Mouse (Mus musculus) gonadal fat pad, adult 2 months (tissue): ENCODE measurements around the gene Ankzf1. TPM values are rescaled to one million over a fixed set of nuclear protein-coding genes. Genes with fewer than 3 reads are reported as not detected.

ENCODE experiments used
- DNase-seq: peaks from one replicate; pipeline ENCODE4 v3.0.0-alpha.2; 2012; ENCODE audit warnings: low read depth
- polyA plus RNA-seq: library from polyadenylated mRNA; depleted of rRNA; stranded (reverse); fragments of >200 nt; gene quantifications from 2 replicates; pipeline ENCODE4 v1.2.3, GENCODE M21; 2012

Gene Ankzf1
- polyA plus RNA-seq, 1 experiment: 25.6 TPM

DNA sequence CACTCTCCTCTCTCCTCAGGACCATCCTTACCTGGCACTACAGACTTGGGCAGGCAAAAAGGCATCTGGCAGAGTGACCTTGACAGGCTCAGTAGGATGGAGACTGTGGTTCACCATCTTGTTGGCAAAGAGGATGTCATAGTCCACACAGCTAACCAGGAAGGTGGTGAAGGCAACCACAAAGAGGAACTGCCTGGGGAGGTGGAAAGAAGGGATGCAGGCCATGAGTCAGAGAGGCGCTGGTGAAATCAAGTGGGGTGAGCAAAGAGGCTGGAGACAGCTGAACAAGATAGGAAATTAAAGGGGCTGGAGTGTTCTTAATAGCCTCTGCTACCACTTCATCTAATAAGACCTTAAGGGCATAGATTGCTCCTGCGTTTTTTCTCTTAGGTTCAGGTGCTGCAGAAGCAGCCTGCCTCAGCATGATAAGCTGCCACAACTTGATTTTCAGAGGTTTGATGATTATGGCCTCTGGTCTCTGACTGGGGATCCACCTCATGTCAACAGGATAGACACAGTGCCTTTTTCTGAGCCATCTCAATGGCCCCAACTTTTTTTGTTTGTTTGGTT, 4.0 kb upstream of the Ankzf1 start:
- DNase-seq: no peak

DNA sequence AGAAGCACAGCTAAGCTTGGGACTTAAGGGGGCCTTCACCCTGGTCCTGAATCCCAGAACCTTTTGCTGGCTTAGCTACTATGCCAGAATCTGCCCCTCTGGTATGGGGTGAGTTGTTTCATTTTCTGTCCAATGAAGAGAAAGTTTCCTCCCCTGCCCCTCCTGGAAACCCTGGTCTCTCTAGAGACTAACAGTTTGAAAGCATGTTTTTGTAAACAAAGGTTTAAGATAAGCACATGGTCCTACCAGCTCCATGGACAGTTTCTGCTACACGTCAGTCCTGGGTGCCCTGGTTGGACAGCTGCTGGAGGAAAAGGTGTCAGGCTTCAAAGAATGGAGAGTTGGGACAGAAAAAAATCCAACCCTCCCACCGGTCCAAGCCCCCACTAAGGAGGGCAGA, 1.4 kb upstream of the Ankzf1 start:
- DNase-seq: no peak

DNA sequence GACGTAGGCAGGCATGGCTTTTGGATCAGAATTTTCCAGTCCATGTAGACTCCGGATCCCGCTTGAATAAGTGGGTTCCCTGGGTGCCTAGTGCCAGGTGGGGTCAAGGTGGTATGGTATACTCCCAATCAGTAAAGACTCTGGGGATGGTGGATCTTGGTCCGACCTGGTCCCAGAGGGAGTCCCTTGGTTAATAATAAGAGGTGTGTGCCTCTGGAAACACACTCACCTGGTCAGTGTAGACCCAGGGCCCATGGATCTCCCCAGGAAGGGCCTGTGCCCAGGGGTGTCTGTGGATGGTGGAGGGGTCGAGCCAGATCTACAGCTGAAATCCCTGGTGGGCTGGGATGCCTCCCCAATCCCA, 711 bp upstream of the Ankzf1 start:
- DNase-seq: no peak

DNA sequence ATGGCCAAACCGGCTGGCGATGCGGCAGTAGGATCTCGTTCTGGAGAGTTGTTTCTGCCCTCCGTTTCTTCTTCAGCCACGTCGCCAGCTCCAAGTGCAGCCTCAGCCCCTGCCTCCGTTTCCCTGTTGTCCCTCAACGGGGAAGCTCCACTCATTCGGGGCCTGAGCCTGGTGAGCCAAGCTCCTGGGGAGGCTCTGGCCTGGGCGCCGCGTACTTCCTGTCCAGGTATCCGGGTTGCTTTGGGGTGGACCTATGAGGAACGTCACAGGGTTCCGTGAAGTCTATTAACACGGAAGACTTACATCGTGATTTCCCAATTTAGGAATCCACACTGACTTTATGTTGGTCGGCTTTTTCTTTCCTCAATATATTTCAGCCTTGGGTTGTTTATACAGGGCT, 501 bp downstream of the Ankzf1 start:
- DNase-seq: no peak

GRCm38 (mm10) chr1:75201236-75201635, 9.3 kb downstream of the Ankzf1 start:
- no peak for DNase-seq

DNA sequence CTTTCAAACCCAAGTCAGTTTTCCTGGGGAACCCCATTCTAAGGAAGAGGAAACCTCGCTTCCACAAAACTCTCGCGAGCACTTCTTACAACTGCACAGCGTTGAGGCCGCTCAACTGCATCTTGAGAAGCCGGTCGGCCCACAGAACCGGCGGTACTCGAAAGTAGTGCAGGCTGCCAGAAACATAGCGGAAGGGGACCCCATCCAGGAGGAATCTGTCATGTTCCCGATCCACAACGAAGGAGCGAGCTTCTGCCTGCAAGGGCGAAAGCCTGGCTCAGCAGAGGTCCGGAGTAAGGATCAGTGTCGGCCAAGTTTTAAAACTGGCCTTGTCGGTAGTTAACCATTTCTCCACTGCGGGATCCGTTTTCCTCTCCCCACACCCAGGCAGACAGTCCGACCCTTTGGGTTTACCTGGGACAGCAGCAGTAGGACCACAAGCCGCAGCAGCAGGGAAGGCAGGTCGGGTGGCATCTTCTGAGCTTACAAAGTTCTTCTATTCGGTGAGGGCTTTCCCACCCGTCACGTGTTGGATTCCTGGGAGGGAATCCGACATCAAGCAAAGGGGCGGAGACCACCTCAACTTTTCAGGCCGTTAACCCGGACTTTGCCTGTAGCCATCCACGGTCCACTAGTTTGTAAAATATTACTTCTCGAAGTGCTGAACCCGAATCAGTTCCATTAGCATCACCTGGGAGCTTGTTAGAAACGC, 17.2 kb downstream of the Ankzf1 start:
- no peak for DNase-seq

DNA sequence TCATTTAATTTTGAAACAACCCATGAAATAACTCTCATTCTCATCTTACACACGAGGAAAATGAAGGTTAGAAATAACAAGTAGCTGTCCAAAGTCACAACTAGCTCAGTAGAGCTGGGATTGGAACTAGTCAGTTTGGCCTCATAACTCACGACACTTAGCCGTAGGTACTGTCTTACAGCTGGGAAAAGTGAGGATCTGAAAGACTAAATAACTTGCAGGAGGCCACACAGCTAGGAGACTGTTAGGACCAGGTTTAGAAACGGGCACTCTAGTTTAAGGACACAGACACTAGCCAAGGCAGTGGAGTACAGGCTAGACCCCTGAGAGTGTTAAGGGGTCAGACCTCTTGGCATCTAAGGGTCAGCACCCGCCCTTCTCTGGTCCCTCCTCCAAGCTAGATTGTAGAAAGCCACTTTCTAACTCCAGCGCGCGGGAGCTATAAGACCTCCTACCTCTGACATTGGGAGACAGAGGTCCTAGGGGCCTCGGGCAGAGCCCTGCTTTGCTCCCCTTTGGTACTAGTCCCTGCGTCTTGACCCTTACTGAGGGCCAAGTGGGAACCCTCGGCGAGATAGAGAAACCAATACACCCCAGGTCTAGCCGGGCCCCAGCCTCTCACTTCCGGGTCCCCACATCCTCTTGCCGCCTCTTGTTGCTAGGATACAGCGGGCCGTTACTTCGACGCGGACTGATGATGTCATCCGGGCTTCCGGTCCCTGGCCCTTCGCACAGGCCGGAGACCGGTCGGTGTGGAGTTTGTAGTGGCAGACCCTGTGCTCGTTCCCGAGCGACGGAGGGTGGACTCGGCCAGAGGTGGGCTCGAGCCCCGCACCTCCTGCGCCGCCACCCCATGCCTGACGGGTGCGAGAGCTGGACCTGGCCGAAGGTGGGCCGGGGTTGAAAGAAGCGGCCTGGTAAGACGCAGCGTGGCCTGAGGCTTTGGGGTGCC, 18.5 kb downstream of the Ankzf1 start, which contains the start of the genes Glb1l and Stk16:
Glb1l (minus strand) TSS at position 678 of the 952 bp plus-strand sequence.
Stk16 (plus strand) TSS at position 703 of the 952 bp plus-strand sequence.
- DNase-seq: no peak

DNA sequence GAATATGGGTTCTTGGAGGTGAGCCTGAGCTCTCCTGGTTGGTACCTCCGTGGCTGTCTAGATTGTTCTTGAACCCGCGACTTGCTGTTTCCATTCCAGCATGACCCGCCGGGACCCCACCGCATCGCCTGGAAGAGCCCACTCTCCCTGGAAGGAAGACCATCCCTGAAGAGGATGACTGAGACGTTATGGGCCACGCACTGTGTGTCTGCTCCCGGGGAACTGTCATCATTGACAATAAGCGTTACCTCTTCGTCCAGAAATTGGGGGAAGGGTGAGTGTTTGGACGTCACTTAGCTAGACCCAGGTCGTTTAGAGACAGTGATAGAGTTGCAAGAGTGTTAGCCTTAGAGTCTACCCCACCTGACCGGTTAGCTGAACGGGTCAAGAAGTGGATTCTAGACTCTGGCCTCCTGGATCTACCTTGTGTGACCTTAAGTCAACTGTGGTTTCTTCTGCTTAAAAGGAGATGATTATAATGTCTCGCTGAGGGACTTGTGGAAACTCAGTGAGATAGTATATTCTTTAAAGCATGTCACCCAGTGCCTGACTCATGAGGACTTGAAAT, 19.3 kb downstream of the Ankzf1 start:
- DNase-seq: no peak

DNA sequence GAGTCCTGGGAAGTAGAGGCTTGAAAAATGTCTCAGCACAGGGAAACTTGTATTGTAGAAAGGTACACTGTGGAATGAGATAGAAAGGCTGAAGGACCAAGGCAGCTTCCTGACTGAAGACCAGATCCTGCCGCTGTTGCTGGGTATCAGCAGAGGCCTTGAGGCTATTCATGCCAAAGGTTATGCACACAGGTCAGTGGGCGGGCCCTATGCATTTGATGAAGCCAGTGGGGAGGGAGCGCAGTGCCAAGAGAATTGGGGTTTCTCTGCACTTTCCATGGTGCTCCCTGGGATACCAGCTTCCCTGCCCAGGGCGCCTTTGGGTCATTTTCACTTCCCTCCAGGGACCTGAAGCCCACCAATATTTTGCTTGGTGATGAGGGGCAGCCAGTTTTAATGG, 20.6 kb downstream of the Ankzf1 start:
- DNase-seq: no peak

DNA sequence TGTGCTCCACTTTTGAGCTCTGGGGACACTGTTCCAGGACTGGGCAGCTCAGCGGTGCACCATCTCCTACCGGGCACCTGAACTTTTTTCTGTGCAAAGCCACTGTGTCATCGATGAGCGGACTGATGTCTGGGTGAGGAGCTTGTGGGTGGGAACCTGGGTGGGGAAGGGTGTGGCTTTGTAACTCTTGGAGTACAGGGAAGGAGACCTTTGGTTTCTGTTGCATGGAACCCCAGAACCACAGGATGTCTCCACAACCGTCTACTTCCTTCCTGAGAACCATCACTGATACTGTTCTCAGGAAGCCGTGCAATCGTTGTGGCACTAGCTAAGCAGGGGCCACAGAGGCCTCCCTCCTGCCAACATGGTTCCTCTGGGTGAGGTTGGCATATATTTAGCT, 21.1 kb downstream of the Ankzf1 start:
- DNase-seq: no peak

DNA sequence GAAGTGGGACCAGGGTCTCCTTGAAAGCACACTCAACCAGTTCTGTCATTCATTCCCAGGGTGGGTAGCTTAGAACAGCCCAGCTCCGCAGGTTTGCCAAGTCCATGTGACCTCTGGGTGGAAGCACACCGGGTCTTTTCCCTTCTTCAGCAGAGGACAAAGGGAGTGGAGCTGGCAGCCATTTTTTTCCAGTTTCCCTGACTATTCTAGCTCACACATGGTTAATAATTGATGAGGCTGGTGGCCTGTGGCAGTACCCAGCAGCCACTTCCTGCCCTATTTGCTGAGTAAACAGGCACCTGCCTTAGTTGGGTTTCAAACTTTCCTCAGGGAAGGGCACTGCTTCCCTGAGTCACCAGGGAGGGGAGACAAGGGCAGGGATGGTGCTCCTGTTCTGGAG, 22.5 kb downstream of the Ankzf1 start:
- no peak for DNase-seq

DNA sequence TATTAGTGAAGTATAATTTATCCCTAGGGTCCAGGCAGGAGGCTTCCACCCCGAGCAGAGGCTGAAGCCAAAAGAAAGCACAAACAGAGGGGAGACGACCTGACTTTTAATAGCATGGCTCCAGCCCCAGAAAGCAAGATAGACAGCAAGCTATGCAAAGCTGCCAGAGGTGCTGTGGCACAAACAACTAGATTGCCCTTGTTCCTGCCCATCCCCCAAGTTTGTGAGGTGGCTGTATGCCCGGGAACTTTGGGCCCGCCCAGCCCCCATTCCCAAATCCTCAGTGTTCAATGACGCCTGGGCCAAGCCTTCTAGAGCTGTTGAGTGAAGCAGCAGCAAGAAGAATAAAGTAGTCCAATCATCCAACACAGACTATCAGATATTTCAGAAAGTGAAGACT, 22.9 kb downstream of the Ankzf1 start:
- DNase-seq: no peak

DNA sequence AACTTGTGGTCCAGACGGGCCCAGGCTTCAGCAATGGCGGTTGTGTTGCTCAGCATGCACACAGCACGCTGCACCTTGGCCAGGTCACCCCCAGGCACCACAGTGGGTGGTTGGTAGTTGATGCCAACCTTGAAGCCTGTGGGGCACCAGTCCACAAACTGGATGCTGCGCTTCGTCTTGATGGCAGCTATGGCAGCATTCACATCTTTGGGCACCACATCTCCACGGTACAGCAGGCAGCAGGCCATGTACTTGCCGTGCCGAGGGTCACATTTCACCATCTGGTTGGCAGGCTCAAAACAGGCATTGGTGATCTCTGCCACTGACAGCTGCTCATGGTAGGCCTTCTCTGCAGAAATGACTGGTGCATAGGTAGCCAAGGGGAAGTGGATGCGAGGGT, 23.8 kb downstream of the Ankzf1 start:
- DNase-seq: no peak

DNA sequence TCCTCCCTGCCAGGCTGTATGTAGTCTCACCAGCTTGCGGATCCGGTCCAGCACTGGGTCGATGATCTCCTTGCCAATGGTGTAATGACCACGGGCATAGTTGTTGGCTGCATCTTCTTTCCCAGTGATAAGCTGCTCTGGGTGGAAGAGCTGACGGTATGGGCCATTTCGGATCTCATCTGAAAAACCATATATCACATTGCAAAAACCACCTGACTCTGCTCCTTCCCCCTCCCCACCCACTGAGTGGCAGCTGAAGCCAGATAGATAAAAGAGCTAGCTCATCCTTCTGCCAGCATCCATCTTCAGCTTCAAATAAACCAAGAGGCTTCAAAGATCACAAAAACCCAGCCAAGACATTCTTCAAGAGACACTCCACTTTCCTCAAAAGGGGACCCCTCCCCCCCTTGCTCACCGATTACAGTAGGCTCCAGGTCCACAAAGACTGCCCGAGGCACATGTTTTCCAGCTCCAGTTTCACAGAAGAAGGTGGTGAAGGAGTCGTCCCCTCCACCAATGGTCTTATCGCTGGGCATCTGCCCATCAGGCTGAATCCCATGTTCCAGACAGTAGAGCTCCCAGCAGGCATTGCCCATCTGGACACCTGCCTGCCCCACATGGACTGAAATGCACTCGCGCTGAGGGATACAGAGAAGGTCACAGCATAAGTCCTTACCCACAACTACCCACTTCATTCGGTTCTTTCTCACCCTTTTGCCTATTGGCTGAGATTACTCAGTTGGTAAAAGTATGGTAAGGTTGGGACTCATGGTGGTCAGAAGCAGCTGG, 25.0 kb downstream of the Ankzf1 start:
- no peak for DNase-seq

GRCm38 (mm10) chr1:75217893-75218226, 25.9 kb downstream of the Ankzf1 start:
- DNase-seq: no peak

DNA sequence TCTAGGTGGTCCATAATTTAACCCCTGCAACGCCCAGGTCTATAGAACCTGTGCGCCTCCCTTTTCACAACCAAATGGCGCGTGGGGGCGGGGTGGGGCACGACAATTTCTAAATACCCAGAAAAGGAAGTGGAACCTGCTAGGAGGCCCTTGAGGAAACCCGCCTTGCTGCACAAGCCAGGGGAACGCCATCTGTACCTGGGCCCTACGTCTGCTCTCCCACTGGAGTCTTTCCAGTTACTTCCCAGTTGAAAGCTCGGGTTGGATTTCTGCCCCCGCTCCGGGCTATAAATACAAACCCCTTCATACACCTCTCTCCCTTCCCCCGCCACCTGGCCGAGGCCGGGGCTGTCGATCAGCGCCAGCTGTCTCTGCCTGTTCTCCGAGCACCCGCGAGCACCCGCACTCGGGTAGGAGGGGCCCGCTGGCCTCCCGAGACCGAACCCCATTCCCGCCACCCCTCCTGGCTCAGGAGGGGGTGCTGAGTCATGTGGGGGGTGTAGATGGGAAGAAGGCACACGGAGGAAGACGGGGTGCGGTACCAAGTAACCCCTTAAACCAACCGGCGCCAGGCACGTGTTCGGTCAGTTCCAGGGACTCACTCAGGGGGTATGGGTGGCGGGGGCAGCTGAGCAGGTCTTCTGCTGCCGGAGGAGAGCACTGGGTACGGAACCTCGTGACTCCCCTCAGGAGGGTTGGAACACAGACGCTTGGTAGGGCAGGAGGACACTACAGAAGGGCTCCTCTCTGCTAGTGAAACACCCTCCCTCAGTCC, 26.5 kb downstream of the Ankzf1 start:
- DNase-seq: no peak

DNA sequence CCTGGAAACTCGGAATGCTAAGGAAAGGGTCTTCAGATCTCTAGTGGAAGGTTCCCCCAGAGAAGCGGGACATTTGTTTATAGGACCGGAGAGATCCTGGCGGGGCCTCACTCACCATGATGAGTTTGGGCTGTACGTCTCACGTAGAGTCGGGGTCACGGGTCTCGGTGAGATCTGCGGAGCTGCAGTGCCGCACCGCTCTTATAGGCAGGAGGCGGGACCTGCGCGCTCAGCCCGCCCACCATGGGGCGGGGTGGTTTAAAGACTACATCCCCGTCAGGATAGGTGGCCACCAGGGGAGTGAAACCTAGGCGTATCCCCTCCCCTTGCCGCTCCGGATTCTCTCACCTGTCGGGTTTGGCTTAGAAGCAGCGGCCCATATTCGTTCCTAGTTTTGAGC, 27.1 kb downstream of the Ankzf1 start:
- DNase-seq: no peak

GRCm38 (mm10) chr1:75219531-75219930, 27.6 kb downstream of the Ankzf1 start, which contains the start of gene Tuba4a:
Tuba4a (minus strand) TSS chr1:75219865.
- no peak for DNase-seq

DNA sequence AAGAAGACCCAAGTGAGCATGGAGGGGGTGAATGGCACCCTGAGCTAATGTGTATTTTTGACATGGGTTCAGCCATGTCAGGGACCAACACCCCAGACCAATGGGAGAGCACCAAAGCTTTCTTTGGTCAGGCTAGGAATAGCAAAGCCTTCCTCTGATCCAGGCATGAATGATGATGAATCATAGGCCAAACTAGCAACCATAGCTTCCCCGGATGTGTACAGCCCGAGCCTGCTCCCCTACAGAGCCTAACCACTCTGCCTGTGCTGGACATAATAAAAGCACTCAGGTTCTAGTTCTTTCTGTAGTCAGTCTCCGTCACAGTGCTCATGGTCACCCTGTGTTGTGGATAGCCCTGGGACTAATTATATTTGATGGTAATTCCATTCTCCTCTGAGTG, 29.6 kb downstream of the Ankzf1 start:
- no peak for DNase-seq

- DNase-seq: no peak
Measured at GRCm38 (mm10) chr1:75222926-75223325, 31.0 kb downstream of the Ankzf1 start.

- DNase-seq: no peak
Measured at GRCm38 (mm10) chr1:75223532-75223931, 31.6 kb downstream of the Ankzf1 start.
